Mouse (Mus musculus): ENCODE results near the gene Tbc1d16.

DNA sequence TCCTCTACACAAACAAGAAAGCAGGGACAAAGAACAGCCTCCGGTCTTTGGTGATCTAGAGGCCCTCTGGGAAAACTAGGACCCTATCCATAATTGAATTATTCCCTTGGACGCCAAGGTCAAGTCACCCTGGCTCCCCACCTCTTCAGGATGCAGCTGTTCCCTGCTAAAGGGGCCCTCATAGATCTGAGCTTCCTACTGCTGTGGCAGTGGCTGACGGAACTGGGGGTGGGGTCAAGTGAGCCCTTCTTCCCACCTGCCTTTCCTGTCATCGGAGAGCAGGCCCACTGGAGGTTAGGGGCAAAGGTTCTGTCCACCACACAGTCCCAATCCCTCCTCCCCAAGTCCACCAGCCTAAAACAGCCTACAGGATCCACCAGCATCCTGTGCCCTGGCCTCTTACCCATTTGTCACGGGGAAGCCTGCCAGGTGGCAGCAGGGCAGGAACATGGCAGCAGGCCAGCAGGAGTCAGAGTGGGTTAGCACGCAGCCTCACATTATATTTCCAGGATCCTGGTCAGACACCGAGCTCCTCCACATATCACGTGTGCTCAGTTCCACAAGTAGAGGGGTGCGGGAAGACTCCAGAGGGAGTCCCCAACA, 12.3 kb downstream of the Tbc1d16 start:
- TF ChIP-seq POLR2A (IDR thresholded peaks at IDR 0.05; ENCODE audit: borderline replicate concordance, low read depth, low read length) (no peak), CTCF (IDR thresholded peaks at IDR 0.05; ENCODE audit: low read depth, low read length) (no peak)

Data from bone marrow macrophage, adult 2 months (primary cell).